Mouse (Mus musculus) stomach, embryonic 16.5 days (tissue): Measurements from ENCODE around the gene Stum. TPM values are rescaled to one million over a fixed set of nuclear protein-coding genes. Genes with fewer than 3 reads are reported as not detected.

Source experiments
- ATAC-seq: fragments of 200-750 bp; cut with Nextera tagmentation; 2 replicates; pipeline ENCODE4 v1.8.0; 2017; ENCODE audit warnings: moderate number of reproducible peaks, moderate TSS enrichment; ENCODE audit not compliant: insufficient read depth, low FRiP score
- H3K27ac ChIP-seq: fragments of 300-500 bp; sonication (generic); 2 replicates; pipeline ENCODE4 v1.5.1; 2014; ENCODE audit warnings: low read length
- H3K27me3 ChIP-seq: fragments of 300-500 bp; sonication (generic); 2 replicates; pipeline ENCODE4 v1.6.1; 2014; ENCODE audit warnings: low read length, control low read depth, mixed read lengths; ENCODE audit not compliant: control insufficient read depth, insufficient read depth
- H3K36me3 ChIP-seq: fragments of 300-500 bp; sonication (generic); 2 replicates; pipeline ENCODE4 v1.6.1; 2014; ENCODE audit warnings: low read length; ENCODE audit not compliant: control insufficient read depth, insufficient read depth
- H3K4me1 ChIP-seq: fragments of 300-500 bp; sonication (generic); 2 replicates; pipeline ENCODE4 v1.6.1; 2014; ENCODE audit warnings: low read length, control low read depth, mixed read lengths; ENCODE audit not compliant: control insufficient read depth, insufficient read depth
- H3K4me2 ChIP-seq: fragments of 300-500 bp; sonication (generic); 2 replicates; pipeline ENCODE4 v1.6.1; 2014; ENCODE audit warnings: low read depth, low read length, mixed read lengths
- H3K4me3 ChIP-seq: fragments of 300-500 bp; sonication (generic); replicated peaks from 2 replicates; pipeline ENCODE4 v1.5.1; 2014; ENCODE audit warnings: mild to moderate bottlenecking, low read length
- H3K9ac ChIP-seq: fragments of 300-500 bp; sonication (generic); 2 replicates; pipeline ENCODE4 v1.6.1; 2014; ENCODE audit warnings: low read length
- H3K9me3 ChIP-seq: fragments of 300-500 bp; sonication (generic); replicated peaks from 2 replicates; pipeline ENCODE4 v1.6.1; 2016; ENCODE audit warnings: low read length, control low read depth; ENCODE audit not compliant: control insufficient read depth
- WGBS: fragments of 180-500 bp; shearing (Covaris S2); extraction: QIAGEN DNeasy Blood & Tissue Kit; methylation state at CpG from one replicate; pipeline ENCODE4 v1.1.7; 2014; 5-methylcytosine and 5-hydroxymethylcytosine counted together
- polyA plus RNA-seq: library from polyadenylated mRNA; unstranded; fragments of >200 nt; fragmentation: Nextera tagmentation; extraction: Ambion mirVana; gene quantifications from 2 replicates; pipeline ENCODE4 v1.2.1, GENCODE M21; 2015

The Stum gene
- polyA plus RNA-seq, 1 experiment from 2014 or later, result 1.5 TPM

DNA sequence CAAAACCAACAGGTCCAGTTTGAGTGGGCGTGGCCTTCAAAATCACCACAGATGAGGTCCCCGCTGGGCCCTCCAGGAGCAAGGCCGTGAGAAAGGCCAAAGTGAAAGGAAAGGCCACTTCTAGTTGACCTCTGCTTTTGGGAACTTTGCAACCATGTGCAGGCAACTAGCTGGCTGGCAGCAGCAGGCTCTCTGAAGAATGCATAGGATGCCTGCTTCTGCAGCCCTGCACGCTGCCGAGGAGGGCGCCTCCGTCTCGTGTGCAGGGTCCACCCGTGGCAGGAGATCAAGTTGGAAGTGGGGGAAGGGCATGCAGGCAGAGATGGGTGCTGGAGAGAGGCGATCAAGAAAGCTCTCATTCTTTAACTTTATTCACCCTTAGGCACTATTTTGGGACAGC lies 1.3 kb downstream of the Stum start:
- no peak overlapping the region for H3K27ac ChIP-seq
- ATAC-seq, result no peak
- 34% methylated on average over 10 of the region's 10 CpGs for WGBS
- no peaks in the 10 kb centered on the region for H3K36me3 ChIP-seq
- 0 out of 2 replicates have a peak overlapping the region, but pooled peaks have one; percentile 76 for H3K4me2 ChIP-seq
- H3K9ac ChIP-seq, result no peak overlapping the region
- peaks cover 30% of the 10 kb centered on the region for H3K27me3 ChIP-seq
- H3K9me3 ChIP-seq, result no peaks in the 10 kb centered on the region
- H3K4me1 ChIP-seq, result peaks cover 13% of the 10 kb centered on the region
- H3K4me3 ChIP-seq, result 0 out of 2 replicates have a peak overlapping the region, but pooled peaks have one; percentile 51

DNA sequence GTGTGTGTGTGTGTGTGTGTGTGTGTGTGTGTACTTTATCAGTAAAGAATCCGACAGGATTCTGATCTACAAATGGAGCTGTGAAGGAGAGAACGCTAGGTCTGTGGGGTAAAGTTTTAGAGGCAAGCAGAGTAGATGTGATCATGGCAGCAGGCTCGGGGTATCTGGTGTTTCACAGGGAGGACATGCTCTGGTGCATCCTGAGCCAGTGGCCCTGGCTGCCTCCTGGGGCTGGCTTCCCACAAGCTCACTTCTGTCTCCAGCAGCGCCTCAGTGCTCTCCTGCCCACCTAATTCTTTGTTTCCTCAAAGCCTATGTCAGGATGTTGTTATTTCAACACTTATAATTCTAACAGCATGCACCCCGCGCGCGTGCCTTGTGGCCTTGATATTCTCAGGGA lies 2.0 kb downstream of the Stum start:
- no peak overlapping the region for H3K27ac ChIP-seq

DNA sequence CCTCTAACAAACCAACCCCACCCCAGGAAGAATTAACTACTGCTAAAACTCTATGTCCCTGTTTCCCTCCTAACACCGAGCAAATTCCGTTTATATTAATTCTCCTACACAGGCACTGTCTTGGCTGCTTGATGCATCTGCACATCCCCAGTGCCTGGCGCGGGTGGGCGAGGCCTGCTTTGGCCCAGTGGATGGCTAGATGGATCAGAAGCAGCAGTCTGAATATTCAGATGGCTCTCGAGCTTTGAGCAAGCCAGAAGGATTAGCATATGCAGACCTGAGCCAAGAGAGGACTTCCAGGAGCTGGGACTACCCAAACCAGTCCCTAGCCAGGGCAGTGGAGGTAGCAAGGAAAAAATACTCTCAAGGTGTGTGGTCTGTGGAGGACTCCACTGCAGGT lies 3.0 kb downstream of the Stum start:
- WGBS, result 47% methylated on average over 6 of the region's 6 CpGs
- H3K27me3 ChIP-seq, result peaks cover 30% of the 10 kb centered on the region

More for the DNA sequence above, 2.0 kb downstream of the Stum start:
- Histone ChIP-seq H3K4me3 (no peak overlapping the region), H3K36me3 (no peaks in the 10 kb centered on the region), H3K4me2 (no peak overlapping the region), H3K9me3 (no peaks in the 10 kb centered on the region), H3K9ac (no peak overlapping the region), H3K27me3 (peaks cover 30% of the 10 kb centered on the region), H3K4me1 (peaks cover 13% of the 10 kb centered on the region)
- 62% methylated on average over 8 of the region's 8 CpGs for WGBS
- ATAC-seq, result no peak

DNA sequence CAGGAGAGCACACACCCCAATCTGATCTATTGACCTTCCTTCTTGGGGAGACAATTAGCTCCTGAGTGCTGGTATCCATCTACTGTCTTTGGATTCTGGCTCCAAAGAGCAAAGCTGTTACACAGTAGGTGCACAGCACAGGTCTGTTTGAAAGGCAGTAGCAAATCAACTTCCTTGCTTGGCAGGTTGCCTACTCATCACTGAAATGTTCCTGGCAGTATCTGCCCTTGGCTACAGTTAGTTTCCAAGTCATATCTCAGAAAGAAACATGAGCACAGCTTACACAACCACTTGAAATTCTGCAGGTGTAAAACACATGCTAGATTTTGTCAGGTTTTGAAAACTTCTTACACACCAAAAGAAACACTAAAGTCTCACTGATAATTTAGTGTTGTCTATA lies 9.7 kb downstream of the Stum start:
- no peak overlapping the region for H3K4me3 ChIP-seq
- no peaks in the 10 kb centered on the region for H3K9me3 ChIP-seq
- H3K4me1 ChIP-seq, result no peaks in the 10 kb centered on the region
- no peak overlapping the region for H3K9ac ChIP-seq
- no peaks in the 10 kb centered on the region for H3K36me3 ChIP-seq
- H3K27me3 ChIP-seq, result no peaks in the 10 kb centered on the region
- ATAC-seq, result no peak
- H3K4me2 ChIP-seq, result no peak overlapping the region
- H3K27ac ChIP-seq, result no peak overlapping the region

More for the DNA sequence above, 3.0 kb downstream of the Stum start:
- H3K4me2 ChIP-seq, result no peak overlapping the region
- no peak overlapping the region for H3K27ac ChIP-seq
- H3K36me3 ChIP-seq, result no peaks in the 10 kb centered on the region
- H3K9ac ChIP-seq, result no peak overlapping the region
- no peak for ATAC-seq
- H3K4me1 ChIP-seq, result peaks cover 13% of the 10 kb centered on the region
- no peaks in the 10 kb centered on the region for H3K9me3 ChIP-seq
- no peak overlapping the region for H3K4me3 ChIP-seq

DNA sequence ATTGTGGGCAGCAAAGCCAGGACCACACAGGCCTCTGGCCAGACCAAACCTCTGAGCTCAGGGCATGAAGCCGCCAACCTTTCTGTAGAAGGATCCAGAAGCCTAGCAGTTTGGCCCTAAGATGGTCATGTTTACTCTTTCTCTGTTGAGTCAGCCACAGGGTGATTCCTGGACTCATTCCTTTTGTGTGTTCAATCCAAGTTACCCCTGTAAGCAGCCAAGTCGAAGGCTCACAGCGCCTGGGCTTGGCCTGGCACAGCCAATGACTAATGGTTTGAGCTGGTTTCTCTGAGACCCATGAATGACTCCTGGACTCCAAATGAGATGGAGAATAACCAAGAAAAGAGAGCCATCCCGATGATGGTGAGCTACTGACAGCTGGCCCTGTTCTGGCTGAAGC lies 15.3 kb downstream of the Stum start:
- no peak overlapping the region for H3K4me3 ChIP-seq
- H3K9ac ChIP-seq, result no peak overlapping the region
- no peak overlapping the region for H3K4me2 ChIP-seq
- H3K27me3 ChIP-seq, result no peaks in the 10 kb centered on the region
- H3K9me3 ChIP-seq, result no peaks in the 10 kb centered on the region
- H3K27ac ChIP-seq, result no peak overlapping the region
- no peaks in the 10 kb centered on the region for H3K4me1 ChIP-seq
- 85% methylated on average over 4 of the region's 4 CpGs for WGBS
- no peak for ATAC-seq
- no peaks in the 10 kb centered on the region for H3K36me3 ChIP-seq

DNA sequence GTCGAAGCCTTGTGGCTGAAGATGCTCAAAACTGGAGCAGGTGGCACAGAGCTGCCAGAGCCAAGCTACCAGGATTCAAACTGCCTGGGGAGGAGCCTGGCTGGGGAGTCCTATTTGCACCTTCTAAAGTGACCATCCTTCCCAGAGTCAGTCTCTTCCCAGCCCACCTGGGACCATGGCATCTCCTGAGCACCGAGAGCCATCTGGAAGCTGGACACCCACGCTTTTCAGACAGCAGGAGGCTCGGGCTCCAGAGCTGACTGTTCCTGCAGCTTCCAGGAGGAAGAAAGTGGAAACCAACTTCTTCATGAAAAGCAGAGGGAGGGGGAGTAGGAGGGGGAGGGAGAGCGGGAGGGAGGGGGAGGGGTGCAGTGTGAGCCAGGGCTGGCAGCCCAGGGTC lies 17.7 kb downstream of the Stum start:
- Histone ChIP-seq H3K4me3 (no peak overlapping the region), H3K36me3 (no peaks in the 10 kb centered on the region), H3K9me3 (no peaks in the 10 kb centered on the region), H3K27me3 (no peaks in the 10 kb centered on the region), H3K27ac (no peak overlapping the region), H3K4me2 (no peak overlapping the region), H3K9ac (no peak overlapping the region), H3K4me1 (0 out of 2 replicates have a peak, but pooled peaks cover 4% of the 10 kb centered on the region)
- 67% methylated on average over 5 of the region's 5 CpGs for WGBS
- ATAC-seq, result no peak

DNA sequence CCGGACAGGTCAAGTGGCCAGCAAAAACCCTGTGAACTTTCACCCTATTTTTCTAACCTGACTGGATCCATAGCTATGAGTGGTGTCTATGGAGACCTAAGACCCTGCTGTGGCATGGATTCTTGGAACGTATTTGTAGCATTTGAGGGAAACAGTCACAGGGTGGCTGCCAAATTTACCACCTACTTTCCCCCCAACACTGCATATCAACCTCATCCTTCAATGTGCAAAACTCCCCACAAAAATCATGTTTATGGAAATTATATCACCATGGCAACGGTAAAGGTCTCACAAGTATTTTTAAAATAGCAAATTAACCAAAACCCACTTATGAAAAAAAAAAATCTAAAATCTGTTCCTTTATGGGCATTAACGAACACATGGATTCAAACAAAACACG lies 18.9 kb downstream of the Stum start:
- no peaks in the 10 kb centered on the region for H3K9me3 ChIP-seq
- no peak for ATAC-seq
- H3K27ac ChIP-seq, result no peak overlapping the region
- 90% methylated on average over 5 of the region's 5 CpGs for WGBS
- H3K4me2 ChIP-seq, result no peak overlapping the region
- no peaks in the 10 kb centered on the region for H3K27me3 ChIP-seq
- 0 out of 2 replicates have a peak, but pooled peaks cover 4% of the 10 kb centered on the region for H3K4me1 ChIP-seq
- no peak overlapping the region for H3K4me3 ChIP-seq
- H3K36me3 ChIP-seq, result no peaks in the 10 kb centered on the region
- no peak overlapping the region for H3K9ac ChIP-seq

DNA sequence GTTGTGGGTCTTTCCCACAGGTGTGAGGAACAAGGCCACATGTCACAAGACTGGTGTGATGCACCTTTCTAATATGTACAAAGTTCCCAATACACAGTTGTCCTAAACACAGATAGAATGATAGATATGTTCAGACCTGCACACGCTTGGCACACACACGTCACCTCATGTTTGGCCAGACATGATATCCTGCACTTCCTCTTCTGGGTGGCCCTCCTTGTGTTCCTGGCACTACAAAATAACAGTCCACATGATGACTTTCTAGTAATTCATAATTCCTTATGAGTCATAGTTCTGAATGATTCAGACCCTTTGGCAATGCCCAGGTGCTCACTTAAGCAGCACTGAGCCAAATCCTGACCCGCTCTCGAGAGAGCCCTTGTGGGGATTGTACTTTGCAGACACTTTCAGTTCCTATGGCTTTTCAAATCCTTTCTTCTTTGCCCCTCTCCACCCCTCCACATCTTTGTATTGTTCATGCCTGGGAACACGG lies 20.3 kb downstream of the Stum start:
- no peak overlapping the region for H3K9ac ChIP-seq
- no peak overlapping the region for H3K4me3 ChIP-seq
- no peak; the same call in 1 of the 2 replicates for ATAC-seq
- H3K4me2 ChIP-seq, result no peak overlapping the region
- no peaks in the 10 kb centered on the region for H3K36me3 ChIP-seq
- peaks cover 7% of the 10 kb centered on the region; the same call in 1 of the 2 replicates for H3K4me1 ChIP-seq
- H3K9me3 ChIP-seq, result no peaks in the 10 kb centered on the region
- H3K27me3 ChIP-seq, result no peaks in the 10 kb centered on the region
- H3K27ac ChIP-seq, result no peak overlapping the region
- WGBS, result 82% methylated on average over 5 of the region's 5 CpGs

DNA sequence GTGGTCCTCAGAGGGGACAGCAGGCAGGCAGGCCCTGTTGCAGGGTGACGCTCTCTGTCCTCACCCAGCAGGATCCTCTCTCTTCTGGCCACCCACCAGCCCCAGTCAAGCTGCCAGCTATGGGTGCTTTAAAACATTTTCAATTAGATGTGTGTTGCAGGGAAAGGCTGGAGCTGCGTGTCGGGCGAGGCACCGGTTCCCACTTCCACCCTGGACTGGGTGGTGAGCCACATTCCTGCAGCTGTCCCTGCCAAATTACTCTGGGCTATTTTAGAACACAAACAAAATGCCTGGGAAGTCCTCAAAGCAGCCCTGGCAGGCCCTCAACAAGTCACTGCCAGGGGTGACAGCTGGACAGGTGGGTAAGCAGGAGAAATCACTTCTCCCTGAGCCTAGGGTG lies 20.9 kb downstream of the Stum start:
- WGBS, result 61% methylated on average over 5 of the region's 5 CpGs
- Histone ChIP-seq H3K36me3 (no peaks in the 10 kb centered on the region), H3K27ac (no peak overlapping the region)

More for the DNA sequence above, 20.9 kb downstream of the Stum start:
- H3K27me3 ChIP-seq, result no peaks in the 10 kb centered on the region
- H3K4me1 ChIP-seq, result peaks cover 11% of the 10 kb centered on the region; the same call in 1 of the 2 replicates
- no peak overlapping the region; the same call in 1 of the 2 replicates for H3K9ac ChIP-seq
- H3K4me3 ChIP-seq, result no peak overlapping the region
- no peaks in the 10 kb centered on the region for H3K9me3 ChIP-seq
- ATAC-seq, result no peak
- no peak overlapping the region for H3K4me2 ChIP-seq
